Mouse (Mus musculus) layer of hippocampus, postnatal 14 days (tissue): ENCODE results near the gene Slc8a3. TPM values are rescaled to one million over a fixed set of nuclear protein-coding genes. Genes with fewer than 3 reads are reported as not detected.
"Not testable (repeated sequence)": the region's sequence is repeated elsewhere in the genome, so short reads cannot be mapped to it uniquely, and the experiment has no call there.

Experiments
- DNase-seq, 2 experiments: peaks; one replicate each; pipeline ENCODE4 v3.0.0; 2021 to 2022; ENCODE audit warnings: low spot score in 2 of 2, mixed read lengths in 1 of 2
- long read RNA-seq, 2 experiments: library from polyadenylated mRNA; stranded (forward); transcript quantifications; one replicate each; pipeline ENCODE4 v2.0.0; 2021
- total RNA-seq, 2 experiments: library from RNA; stranded (reverse); gene quantifications; 2 replicates each; pipeline ENCODE4 v1.2.3; 2021

Gene Slc8a3
- 10 to 100 TPM; 10.5 to 13.6 TPM for total RNA-seq
- long read RNA-seq, experiment 1, full-length matches to known transcripts: 2 of 3 reads
- long read RNA-seq, experiment 1, partial matches to known transcripts: 0 of 3 reads
- long read RNA-seq, experiment 1, other reads (novel, unspliced or antisense): 1 of 3 reads
- long read RNA-seq, experiment 2, full-length matches to known transcripts: 1 of 4 reads
- long read RNA-seq, experiment 2, partial matches to known transcripts: 0 of 4 reads
- long read RNA-seq, experiment 2, other reads (novel, unspliced or antisense): 3 of 4 reads

DNA sequence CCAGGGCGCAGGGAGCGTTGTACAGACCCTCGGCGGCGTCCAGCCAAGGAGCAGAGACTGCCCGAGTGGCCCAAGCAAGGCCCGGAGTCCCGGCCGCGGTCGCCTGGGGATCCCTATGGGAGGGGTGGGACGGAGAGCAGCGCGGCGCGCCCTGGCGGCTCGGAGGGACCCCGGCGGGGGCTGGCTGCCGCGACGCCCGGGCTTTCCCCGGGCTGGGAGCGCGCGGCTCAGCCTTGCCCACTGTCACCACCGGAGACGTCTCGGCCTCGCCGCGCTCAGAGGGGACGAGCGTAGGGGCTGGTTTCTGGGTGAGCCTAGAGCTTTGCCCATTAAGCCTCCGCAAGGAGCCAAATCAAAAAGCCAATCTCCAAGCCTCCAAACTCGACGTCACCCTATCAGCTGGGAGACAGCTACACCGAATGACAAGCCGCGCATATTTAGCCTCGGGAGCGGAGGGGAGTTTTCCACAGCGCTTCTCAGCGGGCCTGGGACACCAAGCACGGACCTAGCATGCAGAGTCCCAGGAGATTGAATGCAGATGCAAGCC is at the start of gene Slc8a3:
Slc8a3 (minus strand) TSS at position 306 of the 547 bp plus-strand sequence.
- peak; percentile 58 to 73 for DNase-seq

DNA sequence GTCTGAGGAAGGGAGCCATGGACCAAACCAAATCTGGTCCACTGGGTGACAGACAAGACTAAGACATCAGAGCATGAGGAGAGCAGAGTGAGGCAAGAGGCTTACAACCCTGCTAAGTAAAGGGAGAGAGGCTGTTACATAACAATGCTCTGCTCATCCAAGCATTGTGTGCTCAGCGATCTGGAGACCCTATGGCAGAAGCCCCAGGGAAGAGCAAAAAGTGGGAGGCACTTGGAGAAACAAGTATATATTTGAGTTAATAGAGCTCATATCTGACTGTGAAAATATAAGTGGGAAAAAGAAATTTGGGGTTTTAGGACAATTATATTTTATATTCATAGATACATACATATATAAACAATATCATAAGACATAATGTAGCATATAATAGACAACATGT is 46.4 kb upstream of the Slc8a3 start, which contains the start of gene Gm4787:
Gm4787 (minus strand) TSS at position 101 of the 400 bp plus-strand sequence.
- DNase-seq: not testable (repeated sequence)

DNA sequence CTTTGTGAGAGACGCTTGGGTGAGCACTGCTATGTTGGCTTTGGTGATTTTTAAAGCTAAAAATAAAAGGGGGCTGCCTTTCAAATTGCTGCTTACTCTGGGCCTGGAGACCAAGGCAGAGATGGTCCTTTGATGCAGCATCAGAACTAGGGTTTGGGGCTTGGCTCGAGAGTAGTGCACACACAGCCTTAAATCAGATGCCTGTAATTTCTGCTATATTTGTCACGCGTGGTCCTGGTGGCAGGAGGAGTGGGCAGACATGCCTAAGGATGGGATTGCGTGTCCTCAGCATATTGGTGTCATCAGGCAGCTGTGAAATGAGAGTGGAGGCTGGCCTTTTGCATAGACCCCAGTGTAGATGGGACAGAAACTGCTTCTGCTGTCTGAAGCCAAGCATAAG is 861 bp upstream of the Slc8a3 start:
- no peak for DNase-seq

DNA sequence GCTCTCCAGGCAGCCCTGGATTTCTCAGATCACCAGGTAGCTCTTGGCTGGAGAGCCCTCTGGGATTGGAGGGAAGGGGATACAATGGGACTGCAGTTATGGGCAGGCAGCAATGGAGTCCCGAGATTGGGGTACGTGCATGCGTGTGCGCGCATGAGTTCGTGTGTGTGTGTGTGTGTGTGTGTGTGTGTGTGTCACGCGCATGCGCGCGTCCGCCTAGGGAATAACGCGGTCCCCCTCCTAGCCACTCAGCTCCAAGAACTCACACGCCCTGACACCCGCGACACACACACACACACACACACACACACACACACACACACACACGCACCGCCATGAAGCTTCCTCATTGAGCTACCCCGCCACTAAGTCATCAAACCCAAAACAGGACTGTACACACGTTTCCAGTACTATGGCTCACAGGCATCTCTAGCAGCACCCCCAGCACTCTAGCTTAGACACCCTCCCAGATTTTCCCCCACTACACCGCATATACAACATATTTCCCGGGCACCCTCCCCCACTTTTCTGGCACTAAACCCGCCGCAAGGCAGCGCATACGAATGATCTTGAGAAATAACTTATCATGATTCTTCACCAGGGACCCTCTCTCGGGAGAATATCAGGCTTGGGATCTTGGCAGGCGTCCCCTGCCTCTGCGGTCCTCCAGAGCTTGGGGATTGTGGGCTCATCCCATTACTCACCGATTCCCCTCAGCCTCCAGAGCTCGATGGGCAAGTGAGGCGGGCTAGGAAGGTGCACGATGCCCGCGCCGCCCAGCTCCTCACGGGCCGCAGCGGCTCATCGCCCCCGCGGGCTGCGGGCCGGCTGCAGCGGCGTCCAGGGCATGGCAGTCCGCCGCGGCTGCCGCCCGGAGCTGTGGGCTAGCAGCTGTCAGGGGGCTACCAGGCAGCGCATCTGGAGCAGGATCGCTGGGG is 774 bp downstream of the Slc8a3 start:
- DNase-seq: peak; percentile 61 to 63

DNA sequence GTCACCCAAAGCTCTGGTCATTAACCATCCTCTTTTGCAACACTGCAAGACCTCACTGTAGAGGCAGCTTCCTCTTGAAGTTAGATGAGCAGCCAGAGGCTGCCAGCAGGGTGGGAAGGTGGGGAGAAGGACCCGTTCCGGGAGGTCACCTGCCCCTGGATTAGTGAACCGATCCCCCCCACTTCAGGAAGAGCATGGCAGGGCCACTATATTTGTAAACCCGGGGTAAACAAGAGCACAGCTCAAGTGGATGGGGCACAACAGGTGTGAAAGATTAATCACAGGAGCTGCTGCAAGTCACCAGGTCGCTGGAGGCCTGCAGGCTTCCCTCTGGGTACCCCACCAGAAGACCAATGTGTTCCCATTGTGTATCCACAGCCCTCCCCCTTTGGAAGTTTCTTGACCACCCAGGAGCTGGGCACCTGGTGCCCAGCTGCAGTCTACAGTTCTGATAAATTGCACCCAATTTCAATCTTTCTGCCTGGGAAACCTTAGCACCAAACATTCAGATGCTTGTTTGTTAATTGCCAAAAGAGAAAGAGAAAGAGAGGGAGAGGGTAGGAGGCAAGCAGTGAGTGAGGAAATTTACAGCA is 1.8 kb downstream of the Slc8a3 start:
- no peak for DNase-seq

DNA sequence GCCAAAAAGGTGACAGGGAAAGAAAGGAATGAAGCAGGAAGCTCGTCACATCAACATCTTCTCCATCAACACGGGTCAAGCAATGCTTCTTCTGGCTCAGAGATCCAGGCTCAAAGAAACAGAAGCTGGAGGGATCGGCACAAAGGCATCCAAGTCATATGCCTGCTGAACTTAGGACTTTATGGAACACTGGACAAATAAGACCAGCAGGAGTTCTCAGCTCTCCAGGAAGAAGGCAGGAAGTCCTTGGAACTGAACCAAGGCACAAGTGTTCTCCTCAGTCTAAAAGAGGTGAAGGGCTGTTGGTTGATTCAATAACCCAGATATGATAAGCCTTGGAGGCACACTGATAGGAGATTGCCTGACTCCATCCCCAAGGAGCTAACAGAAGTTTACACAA is 8.0 kb downstream of the Slc8a3 start:
- DNase-seq: no peak

DNA sequence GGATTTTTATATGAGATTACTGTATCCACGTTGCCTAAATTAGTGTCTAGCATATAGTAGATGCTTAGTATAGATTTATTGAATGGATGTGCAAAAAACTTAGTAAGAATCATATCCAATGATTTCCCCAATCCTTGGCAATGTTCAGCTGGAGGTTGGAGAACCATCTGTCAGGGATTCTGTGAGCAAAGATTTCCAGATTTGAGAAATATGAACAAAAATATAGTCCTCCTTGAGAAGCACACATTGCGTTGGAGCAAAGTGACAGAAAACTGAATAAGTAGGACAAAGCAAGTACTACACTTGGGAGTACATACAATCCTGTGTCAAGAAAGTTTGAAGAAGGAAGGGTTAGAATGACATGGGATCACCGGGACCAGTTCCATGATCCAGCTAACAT is 8.9 kb downstream of the Slc8a3 start:
- DNase-seq: peak in 1 of 2 experiments; percentile 59

DNA sequence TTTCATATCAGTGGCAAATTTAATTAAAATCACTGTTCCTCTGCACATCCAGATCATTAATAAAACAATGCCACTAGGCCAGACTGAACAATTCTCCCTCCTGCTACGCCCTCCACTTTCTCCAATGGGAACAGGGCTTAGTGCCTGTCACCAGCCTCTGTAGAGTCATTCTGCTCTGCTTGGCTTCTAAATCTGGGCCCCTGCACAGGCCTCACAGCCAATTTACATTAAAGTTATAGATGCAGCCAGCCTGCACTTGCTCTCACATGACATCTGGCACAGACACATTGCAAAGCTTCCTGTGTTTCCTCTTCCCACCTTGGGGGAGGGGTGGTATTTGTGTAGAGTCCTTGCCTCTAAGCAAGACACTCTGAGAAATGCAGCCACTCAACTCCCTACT is 12.0 kb downstream of the Slc8a3 start:
- no peak for DNase-seq

DNA sequence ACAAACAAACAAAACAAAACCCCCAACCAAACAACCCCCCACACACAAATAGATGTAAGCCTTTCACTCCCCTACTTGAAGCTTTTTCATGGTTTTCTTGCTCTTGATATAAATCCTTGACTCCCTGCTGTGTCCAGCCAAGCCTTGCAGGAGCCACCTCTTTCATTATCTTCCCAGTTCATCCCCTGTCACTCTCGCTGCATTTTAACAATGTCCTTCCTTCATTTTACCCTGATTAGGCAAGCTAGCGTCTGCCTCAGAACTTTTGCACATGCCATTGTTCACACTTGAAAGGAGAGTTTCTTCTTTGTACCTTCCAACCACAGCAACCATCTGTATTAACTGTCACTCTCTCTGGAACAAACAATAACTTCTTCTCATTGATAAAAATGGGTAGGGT is 15.2 kb downstream of the Slc8a3 start:
- no peak for DNase-seq

DNA sequence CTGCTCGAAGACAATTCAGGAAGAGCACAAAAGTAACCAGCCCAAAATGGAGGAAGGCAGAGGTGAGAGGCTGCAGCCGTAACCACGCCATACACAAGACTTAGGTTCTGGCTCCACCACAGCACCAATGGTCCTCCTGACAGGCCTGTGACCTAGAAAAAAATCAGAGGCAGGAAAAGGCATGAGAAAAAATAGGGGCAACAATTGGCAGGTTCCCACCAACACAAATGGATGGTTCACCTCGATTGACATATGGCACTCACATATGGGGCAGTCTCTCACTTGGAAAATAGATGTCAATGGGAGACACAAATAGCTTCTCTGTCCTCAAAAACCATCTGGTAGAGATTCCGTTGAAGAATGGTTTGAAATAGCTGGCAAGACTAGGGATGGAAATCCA is 17.0 kb downstream of the Slc8a3 start:
- DNase-seq: peak in 1 of 2 experiments; percentile 22

DNA sequence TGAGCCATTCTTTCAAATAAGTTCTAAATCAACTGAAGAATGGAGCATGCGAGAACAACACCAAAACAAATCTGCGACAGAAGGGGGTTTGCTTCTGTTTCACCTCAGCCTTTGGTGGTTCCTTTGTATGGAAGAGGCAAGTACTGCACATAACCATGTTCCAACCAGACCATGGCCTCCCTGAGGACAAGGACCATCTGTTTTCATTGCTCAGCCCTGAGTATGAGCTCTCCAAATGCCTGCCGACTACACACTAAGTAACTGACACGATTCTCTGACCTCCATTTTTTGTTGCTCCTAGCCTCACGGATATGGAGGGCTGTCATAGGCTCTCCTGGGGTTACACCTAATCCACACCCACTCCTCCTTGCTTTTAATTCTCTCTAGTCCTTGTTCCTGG is 29.4 kb downstream of the Slc8a3 start:
- no peak for DNase-seq

DNA sequence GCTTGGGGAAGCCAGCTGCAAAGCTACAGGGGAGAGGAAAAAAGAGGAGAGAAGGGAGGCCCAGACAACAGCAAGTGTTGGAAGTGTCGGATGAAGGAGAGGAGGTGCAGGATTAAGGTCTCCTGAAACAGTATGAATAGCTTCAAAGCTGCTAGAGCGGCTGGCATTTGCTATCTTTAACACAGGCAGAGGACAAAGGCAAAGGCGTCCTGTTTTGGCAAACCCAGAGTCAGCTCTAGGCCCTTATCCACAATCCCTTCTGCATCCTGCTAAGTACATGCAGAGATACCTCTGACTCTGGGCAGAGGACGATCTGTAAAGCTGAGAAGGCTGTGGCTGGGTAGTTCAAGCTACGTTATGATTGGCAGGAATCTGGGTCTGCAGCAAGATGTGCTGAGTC is 38.4 kb downstream of the Slc8a3 start:
- no peak for DNase-seq

DNA sequence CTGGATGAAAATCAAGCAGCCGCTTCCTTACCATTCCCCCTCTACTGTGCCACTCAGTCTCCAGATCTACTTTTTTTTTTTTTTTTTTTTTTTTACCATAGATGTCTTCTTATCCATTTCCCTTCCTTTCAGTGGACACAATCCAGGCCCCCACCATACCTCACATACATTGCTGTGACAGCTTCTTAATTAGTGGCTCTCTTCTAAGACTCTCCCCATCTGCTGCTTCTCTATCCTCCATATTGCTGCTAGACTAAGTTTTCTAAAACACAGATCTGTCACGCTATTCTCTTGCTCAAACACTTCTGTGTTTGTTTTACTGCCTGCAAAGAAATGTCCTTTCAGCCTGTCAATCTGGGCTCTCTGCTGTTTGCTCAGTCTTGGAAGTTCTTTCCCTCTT is 54.9 kb downstream of the Slc8a3 start:
- peak in 1 of 2 experiments; percentile 7 for DNase-seq

DNA sequence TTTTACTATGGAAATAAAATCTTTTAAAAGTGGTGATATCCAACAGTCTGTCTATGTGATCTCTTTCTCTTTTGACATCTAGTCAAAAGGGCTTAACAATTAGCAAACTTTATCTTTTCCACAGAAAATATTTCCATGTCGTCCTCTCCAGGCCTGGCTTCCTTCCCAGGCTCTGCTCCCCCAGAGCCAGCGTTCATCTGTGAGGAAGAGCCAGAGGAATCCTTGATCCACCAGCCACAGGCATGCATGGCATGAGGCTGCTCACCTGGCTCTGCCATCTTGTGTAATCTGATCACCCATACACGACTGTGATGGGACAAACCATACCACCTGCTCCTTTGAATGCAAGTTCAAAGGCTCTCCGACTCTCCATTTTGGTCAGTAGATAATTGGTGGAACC is 58.4 kb downstream of the Slc8a3 start:
- no peak for DNase-seq

DNA sequence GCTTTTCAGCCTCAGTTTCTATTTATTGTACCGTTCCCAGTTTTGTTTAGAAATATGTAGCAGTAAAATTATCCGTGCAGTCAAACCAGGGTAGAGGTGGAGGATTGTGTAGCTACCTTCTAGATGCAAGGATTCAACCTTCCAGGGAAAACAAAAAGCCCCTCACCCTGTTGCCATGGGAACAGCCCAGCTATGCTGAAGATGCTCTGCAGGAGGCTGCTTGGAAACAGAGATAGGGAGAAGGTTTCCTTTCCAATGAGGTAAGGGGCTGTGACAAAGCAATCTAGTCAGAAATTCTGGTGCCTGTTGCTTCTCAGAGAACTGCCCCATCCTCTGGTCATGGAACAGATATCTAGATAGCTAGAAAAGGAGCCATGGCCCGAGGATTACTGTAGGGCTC is 59.6 kb downstream of the Slc8a3 start:
- no peak for DNase-seq

DNA sequence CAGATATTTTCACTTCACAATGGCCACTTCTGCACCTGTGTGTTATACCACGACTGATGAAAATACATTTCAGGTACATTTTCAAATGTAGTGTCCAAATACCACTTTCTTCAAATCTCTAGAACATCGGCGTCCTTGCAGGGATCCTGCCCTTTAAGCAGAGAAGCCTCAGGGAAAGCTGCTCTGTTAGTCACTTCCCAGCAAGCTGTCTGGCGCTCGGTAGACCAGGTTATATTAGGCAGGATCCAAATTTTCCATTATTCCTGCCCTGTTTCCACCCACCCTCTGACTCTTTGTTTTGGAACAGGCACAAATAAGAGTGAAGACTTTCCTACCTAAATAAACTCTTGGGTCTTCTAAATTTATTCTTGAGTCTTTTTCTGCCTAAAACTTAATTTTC is 63.7 kb downstream of the Slc8a3 start:
- DNase-seq: no peak

DNA sequence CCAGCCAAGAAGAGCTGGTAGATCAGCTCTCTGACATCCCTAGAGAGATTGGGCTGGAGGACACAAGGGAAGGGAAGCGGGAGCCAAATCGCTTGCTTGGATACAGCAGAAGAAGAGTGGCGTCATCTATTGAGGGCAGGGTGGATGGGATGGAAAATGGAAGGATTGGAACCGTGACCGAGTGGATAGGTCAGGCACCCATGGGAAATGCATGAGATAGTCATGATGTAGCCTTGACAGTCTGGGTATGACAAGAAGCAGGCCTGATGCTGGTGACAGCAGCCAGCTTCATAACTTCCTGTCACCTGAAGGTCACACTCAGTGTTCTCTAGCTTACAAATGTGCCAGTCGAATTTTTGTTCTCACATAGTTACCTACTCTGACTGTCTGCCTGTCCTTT is 70.2 kb downstream of the Slc8a3 start:
- DNase-seq: no peak

DNA sequence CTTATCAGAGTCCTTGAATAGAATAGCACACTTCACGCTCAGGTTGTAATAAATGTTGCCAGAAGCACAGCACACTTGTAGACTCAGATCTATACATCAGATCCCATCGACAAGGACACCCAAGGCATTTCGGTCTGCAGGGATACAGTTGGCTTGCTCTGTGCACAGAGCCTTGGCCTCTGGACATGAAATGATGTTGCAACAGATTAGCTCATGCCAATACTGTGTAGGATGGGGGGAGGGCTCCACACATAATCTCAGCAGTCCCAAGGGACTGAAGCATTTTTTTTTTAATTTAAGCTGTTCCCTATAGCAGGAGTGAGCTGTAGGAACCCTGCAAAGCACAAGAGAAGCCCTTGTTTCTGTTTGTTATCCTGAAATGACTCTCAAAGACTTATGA is 74.8 kb downstream of the Slc8a3 start:
- no peak for DNase-seq

DNA sequence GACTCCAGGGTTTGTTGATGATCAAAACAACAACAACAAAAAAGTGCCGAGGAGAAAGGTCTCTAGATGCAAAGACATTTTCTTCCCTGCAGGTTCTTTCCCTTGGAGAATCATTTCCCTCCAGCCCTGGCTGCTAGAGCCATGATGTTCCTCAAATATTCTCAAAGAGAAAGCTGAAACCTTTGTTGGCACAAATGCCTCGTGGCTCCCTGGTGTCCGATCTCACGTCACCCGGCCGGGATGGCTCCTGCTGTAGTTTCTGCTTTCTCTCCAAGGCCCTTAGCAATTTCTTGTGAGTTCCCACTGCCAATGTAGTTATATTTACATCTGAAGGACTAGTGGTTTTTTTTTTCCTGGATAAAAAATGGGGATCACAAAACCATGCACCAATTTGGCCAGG is 87.6 kb downstream of the Slc8a3 start:
- no peak for DNase-seq

DNA sequence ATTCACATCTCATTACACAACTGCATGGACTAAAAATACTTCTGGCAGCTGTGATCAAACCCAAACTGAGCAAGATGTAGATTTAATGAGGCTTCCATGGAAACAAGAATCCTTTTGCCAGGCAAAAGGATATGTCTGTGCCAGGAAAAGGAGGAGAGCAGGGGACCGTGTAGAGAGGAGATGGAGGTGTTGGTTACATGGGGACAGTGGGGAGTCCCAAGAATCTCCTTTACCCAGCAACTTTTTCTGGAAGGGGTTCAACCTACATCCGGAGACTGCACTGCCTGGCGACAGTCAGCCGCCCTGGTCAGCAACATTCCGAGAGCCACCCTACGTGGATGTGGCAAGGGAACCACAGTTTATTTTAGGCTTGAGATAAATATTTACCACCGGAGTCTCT is 88.0 kb downstream of the Slc8a3 start:
- DNase-seq: no peak

DNA sequence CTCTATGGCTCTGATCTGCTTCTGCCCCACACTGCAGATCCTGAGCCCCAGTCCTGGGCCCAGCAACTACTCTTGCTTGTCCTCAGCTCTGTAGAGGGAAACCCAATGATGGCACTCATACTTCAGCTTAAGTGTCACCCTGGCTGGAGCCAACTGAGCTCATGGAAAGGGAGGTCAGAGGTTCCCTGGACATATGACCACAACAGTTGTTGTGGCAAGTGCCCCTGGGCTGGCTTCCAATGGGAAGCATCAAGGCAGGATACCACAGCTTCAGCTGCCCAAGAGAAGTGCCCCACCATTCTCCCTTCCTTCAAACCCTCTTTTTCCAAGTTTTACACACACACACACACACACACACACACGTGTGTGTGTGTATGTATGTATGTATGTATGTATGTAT is 88.5 kb downstream of the Slc8a3 start:
- no peak for DNase-seq

DNA sequence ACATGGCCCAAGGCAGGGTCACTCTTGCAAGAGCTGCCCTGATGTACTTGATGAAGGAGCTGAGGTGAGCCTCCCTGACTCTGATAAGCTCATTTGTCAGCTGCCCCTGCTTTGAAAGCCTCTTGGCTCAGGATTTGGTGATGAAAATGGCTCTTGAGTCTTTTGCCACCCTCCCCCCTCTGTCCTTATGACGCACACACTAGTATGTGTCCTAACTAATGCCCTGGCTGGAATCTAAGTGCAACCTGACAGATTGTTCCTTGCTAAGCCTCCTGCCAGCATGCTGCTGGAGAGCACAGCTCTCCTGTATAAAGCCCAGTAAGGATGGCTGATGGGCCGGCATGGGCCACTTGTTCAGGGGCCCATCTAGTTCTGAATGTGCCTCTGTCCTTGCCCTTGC is 91.3 kb downstream of the Slc8a3 start:
- no peak for DNase-seq
